Mouse (Mus musculus): ENCODE data around the gene Lnx2. TPM values are rescaled to one million over a fixed set of nuclear protein-coding genes. Genes with fewer than 3 reads are reported as not detected.

Lnx2 gene
- total RNA-seq, 2 experiments from 2014 or later, result 4.9 to 5.2 TPM

GRCm38 (mm10) chr5:146974781-146975123 is 101.6 kb downstream of the Lnx2 start:
- no peak for DNase-seq (ENCODE audit: extremely low spot score in 1 of 2, low spot score in 1 of 2)

DNA sequence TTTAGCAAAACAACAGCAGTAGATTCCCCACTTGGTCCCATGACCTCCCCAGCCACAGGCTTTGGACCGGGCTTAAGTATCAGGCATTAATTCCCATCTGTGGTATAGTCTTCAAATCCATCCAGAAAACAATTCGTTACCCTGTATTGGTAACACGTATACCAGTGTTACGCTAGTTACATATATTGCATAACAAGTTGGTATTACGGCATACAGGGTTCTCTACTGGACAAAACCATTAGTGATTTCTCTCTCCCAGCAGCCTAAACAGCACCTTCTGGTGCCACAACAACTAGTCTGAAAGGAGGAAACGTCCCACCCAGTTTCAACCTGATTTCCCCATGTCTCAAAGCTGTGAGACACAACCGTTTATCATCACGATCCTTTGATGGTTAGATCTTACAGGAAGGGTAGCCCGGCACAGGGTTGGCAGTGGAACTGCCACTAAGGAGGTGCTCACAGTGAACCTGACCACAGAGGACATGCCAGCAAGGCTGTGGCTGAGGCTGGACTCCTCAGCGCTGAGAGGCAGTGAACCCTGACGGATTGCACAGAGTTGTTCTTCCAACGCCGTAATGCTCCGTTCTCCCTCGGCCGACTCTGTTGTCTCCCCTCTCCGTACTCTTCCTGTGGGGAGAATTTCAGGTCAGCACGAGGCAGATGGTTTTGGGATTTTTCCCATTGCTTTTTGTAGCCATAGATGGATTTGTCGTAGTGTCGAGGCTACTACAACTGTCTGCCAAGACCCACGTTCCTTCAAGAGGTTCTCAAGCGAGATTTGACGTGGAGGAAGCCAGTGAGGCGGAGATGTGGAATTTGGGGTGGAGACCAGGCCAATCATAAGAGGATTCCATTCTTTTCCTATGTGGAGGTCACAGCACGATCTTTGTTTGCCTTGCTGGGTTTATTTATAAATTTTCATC is 102.3 kb downstream of the Lnx2 start:
- DNase-seq (ENCODE audit: extremely low spot score in 1 of 2, low spot score in 1 of 2), result no peak

GRCm38 (mm10) chr5:146973353-146973752 is 103.0 kb downstream of the Lnx2 start:
- DNase-seq (ENCODE audit: extremely low spot score in 1 of 2, low spot score in 1 of 2), result no peak

GRCm38 (mm10) chr5:146971776-146972561 is 104.4 kb downstream of the Lnx2 start:
- DNase-seq (ENCODE audit: extremely low spot score in 1 of 2, low spot score in 1 of 2), result no peak

DNA sequence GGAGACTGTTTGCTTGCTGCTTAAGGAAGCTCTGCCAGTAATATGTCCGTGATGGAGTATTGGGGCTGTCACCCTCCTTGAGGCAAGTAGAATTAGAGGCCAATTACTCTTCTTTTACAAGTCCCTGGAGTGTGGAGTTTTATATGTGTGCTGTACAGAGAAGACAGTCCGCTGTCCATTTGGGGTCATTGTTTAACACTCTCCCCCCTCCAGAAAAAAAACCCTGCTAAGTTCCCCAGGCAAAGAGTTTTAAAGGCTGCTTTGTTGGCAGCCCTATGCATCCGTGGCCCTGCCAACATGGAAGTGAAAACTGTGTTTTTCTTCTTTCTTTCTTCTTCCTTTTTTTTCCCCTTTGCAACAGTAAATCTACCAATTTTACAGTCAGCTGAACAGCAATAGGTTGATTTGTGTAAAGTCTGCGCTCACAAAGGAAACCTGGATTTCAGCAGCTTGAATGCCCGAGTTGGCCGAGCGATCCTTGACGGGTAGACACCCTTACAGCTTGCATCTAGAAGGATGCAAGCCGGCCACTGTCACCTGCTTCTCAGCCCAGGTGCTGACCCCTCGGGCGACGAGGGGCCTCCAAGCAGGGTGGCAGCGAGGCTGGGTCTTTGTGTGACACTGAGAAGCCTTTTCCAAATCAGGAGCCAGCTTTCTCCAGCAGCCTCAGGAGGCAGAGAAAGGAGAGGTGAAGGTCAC is 107.5 kb downstream of the Lnx2 start:
- no peak for DNase-seq (ENCODE audit: extremely low spot score in 1 of 2, low spot score in 1 of 2)

Other genes with a start within 250 kb of the Lnx2 start
- gene Rpl21, start 243.7 kb downstream of the Lnx2 start, total RNA-seq (2021), result 100 to 1,000 TPM; 191 to 202 TPM
- 10 to 100 TPM; 17.4 to 17.8 TPM for gene Rasl11a, start 231.5 kb downstream of the Lnx2 start, total RNA-seq (2021)
- gene Gtf3a, start 127.9 kb downstream of the Lnx2 start, total RNA-seq (2021), result 10 to 100 TPM; 25.5 to 28.5 TPM
- 10 to 100 TPM; 17.4 to 18.4 TPM for gene Mtif3, start 112.8 kb downstream of the Lnx2 start, total RNA-seq (2021)
- gene Polr1d, start 464 bp upstream of the Lnx2 start, total RNA-seq (2021), result 10 to 100 TPM; 68.6 to 72.4 TPM
- under 1 TPM; 0.47 to 0.79 TPM for gene Gsx1, start 112.1 kb upstream of the Lnx2 start, total RNA-seq (2021)
- gene Pdx1, start 193.4 kb upstream of the Lnx2 start, total RNA-seq (2021), result not detected
- gene Cdx2, start 230.7 kb upstream of the Lnx2 start, total RNA-seq (2021), result not detected
- not detected for gene Urad, start 245.9 kb upstream of the Lnx2 start, total RNA-seq (2021)

All from layer of hippocampus, postnatal 25 days (tissue).